Mouse (Mus musculus): ENCODE data around the gene Il22. TPM values are rescaled to one million over a fixed set of nuclear protein-coding genes. Genes with fewer than 3 reads are reported as not detected.
"Not testable (repeated sequence)": the region's sequence is repeated elsewhere in the genome, so short reads cannot be mapped to it uniquely, and the experiment has no call there.

Il22 gene
- not detected in 3 replicates for total RNA-seq (2017)

DNA sequence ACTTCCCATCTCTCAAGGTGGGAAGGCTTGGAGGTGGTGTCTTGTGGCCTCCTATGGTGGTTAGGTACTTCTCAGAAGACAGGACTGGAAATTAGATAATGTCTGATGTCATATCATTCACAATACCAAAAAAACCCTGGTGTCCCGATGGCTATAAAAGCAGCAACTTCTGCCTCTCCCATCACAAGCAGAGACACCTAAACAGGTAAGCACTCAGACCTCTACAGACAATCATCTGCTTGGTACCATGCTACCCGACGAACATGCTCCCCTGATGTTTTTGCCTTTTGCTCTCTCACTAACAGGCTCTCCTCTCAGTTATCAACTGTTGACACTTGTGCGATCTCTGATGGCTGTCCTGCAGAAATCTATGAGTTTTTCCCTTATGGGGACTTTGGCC, at the start of gene Il22:
Gene Il22 (plus strand): TSS at position 301 of the 400 bp plus-strand sequence.
- ATAC-seq (replicated peaks; ENCODE audit: insufficient number of reproducible peaks, low FRiP score, low TSS enrichment, poor library complexity, severe bottlenecking), result no peak

DNA sequence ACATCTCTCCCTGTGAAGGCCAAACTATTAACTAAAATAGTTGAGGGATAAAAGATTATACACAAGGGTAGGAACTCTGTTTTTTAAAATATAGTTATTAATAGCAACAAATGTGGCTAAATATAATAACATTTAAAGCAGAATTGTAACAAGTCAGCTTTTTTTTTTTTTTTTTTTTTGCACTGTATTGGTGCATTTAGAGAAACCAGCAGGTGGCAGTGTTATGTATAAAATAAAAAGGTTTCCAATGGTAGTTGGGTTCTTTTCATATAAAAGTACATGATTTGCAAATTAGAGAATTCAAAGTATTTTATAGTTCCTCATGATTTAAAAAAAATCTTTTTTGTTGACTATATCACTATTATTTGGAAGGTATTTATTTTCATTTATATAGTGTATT, 48.8 kb upstream of the Il22 start:
- ATAC-seq (replicated peaks; ENCODE audit: insufficient number of reproducible peaks, low FRiP score, low TSS enrichment, poor library complexity, severe bottlenecking), result no peak

DNA sequence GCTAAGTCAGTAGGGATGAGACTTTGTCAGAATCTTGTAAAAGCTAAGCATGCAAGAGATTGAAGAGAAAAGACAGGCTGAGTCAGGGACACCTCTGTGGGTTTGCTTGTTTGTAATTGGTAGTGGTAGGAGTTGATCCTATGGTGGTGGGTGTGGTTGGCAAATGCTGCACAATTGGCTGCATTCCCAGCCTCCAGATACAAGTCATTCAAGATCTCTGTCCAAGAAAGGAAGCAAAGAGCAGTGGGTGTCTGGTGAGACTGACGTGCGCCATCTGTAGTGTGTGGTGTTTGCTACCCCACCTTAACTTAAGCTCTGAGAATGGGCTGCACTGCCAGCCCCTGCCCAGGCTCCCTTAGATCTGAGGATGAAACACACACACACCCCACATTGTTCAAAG, 43.6 kb upstream of the Il22 start:
- ATAC-seq (replicated peaks; ENCODE audit: insufficient number of reproducible peaks, low FRiP score, low TSS enrichment, poor library complexity, severe bottlenecking), result no peak

DNA sequence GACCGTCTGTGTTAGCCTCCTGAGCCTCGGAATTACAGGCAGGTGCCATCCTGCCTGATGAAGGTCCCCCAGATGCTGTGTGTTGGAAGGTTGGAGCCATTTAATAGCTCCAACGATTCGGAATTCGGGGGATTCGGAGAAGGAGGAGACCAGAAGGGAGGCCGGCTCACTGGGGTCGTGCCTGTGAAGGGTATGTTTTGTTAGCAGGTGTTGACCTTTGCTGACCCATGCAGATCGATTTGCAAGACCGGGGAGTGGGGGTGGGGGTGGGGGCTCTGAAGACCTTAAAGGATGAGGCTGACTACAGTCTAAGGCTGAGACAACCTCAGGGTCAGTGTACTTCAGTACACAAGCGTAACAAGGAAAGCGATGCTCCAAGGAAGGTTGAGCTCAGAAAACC, 35.5 kb upstream of the Il22 start:
- ATAC-seq (replicated peaks; ENCODE audit: insufficient number of reproducible peaks, low FRiP score, low TSS enrichment, poor library complexity, severe bottlenecking), result no peak

DNA sequence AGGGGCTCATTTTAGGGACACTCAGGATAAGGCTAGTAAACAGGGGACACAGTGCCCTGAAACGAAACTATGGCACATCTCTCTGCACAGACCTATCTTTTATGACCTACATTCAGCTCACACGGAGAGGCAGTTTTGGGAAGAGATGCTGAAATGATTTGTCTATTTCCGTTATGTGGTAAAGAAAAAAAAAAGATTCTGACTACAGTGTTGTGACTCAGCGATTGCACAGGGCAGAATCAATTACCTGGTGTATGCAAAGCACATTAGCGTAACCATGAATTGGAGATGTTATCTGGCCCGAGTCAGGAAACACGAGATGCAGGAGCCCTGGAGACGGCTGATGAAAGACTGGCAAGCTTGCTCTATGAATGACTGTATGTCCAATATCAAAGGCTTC, 32.3 kb upstream of the Il22 start:
- no peak for ATAC-seq (replicated peaks; ENCODE audit: insufficient number of reproducible peaks, low FRiP score, low TSS enrichment, poor library complexity, severe bottlenecking)

DNA sequence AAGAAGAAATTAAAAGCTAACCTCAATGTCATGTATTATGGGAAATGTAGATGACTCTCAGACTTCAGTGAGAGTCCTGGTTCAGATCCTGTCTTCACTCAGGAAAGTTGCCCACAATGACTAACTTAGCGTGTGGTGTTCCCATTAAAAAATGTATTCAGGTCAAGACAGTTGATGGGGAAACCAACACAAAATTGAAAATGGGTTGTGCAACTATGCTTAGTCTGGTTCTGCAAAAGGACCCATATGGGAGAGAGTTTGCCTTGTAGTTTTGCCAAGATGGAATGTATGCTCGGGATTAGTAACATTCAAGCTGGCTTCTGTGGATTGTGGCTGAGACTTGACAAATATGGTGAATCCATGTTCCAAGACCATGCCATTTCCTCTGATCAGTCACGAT, 31.9 kb upstream of the Il22 start:
- ATAC-seq (replicated peaks; ENCODE audit: insufficient number of reproducible peaks, low FRiP score, low TSS enrichment, poor library complexity, severe bottlenecking), result no peak

DNA sequence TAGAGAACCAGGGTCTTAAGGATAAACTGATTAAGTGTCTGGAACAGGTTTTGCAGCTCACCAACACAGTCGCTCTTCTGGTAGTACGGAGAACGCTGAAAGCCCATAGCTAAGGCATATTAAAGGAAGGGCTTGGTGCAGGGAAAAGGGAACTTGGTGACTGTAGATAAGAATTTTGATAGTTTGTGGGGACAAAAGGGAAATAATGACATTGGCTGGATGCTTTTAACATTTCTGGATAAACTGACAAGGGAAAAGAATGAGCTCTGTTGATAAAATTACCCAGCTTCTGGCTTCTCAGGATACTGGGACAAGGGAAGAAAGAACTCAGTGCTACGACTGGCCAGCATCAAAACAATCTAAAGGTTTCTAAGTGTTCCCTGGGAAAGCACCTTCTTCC, 29.2 kb upstream of the Il22 start:
- not testable (repeated sequence) for ATAC-seq (replicated peaks; ENCODE audit: insufficient number of reproducible peaks, low FRiP score, low TSS enrichment, poor library complexity, severe bottlenecking)

DNA sequence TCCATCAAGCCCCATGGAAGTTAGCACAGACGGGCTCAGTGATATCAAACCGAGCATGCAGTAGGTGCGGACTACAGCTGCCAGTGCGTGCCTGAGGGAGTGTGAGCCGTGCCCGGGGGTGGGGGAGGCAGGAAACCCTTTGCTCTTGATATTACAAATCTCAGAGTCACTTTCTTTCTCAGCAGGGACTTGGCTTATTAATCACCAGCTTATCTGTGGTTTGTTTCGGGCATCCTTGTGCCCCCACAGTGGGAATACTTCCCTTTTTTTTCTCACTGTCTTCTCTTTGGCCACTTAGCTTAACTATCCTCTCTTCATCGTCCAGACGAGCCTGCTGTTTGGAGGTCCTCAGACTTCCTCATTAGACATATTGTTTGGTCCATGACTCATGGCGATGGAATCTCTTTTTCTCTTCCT, 26.0 kb upstream of the Il22 start:
- no peak for ATAC-seq (replicated peaks; ENCODE audit: insufficient number of reproducible peaks, low FRiP score, low TSS enrichment, poor library complexity, severe bottlenecking)

DNA sequence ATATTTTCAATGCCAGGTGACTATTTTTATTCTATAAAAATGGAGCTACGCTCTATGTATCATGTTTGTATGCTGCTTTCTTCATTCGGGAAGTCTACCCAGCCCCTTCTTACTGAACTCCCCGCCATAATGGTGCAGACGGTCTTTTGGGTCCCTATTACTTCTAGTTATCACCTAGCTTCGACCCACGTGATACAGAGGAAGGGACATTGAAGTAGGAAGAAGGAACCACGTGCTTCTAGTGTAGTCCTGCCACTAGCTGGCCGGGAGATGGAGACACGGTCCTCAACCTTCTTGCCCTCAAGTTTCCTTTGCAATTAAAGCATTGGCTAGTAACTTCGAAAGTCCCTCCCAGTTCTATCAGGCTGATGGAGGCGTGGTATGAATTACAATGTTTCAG, 25.5 kb upstream of the Il22 start:
- no peak for ATAC-seq (replicated peaks; ENCODE audit: insufficient number of reproducible peaks, low FRiP score, low TSS enrichment, poor library complexity, severe bottlenecking)

DNA sequence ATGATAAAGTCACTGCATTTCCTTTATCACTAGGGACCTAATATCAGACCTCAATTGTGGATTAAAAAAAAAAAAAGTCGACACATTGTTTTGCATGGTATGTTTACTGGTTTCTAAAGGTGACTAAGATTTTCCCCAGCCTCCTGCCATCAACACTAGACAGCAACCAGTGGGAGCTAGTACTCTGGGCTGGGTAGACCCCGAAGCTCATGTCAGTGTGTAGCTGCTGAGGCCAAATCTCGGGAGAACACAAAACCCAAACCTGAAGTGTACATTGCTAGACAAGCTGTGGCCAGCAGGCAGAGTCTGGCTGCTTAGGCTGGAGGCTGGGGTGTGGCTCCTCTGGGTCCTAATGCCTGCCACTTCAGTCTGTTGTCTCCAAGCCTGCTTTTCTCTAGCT, 9.6 kb upstream of the Il22 start:
- peak; percentile 59; the same call in 1 of the 2 replicates for ATAC-seq (replicated peaks; ENCODE audit: insufficient number of reproducible peaks, low FRiP score, low TSS enrichment, poor library complexity, severe bottlenecking)

DNA sequence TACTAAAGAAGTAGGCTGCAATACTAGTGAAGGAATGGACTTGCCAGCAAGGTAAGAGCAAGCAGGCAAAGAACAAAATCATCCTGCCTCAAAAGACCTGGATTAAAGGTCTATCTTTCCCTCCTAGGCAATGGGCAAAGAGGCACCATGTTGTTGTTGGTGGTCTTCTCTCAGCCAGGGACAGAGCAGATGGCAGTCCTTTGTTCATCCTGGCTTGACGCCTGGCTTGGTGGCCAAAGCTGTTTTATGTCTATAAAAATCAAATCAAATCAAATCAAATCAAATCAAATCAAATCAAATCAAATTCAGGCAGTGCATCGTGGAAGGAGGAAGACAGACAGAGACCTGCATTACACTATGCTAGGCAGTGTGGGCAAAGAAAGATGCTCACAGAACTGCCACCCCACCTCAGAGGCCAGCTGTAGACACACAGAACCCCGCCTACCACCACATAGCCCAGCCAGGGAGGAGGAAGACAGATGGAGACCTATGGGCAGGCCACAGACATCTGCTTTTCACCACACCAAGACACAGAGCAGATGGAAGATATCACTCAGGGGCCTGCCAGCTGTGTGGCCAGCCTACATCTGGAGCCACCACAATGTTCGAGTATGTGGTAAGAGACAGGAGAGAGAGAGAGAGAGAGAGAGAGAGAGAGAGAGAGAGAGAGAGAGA, 11.1 kb downstream of the Il22 start:
- not testable (repeated sequence) for ATAC-seq (replicated peaks; ENCODE audit: insufficient number of reproducible peaks, low FRiP score, low TSS enrichment, poor library complexity, severe bottlenecking)

DNA sequence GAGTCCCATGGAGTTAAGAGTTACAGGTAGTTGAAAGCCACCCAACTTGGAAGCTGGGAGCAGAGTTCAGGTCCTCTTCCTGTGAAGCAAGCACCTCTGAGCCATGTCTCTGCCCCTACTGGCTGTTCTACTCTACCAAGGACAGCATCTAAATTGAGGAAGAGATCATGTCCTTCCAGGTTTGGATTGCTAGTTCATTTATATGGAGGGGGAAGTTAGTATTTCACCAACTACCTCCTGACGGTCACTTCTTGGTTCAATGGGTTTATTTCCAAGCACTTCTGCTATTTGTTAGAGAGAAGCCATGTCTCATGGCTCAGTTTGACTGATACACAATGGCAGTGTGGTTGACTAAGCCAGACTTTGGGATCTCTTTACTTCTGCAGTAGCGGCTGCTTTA, 22.9 kb downstream of the Il22 start:
- ATAC-seq (replicated peaks; ENCODE audit: insufficient number of reproducible peaks, low FRiP score, low TSS enrichment, poor library complexity, severe bottlenecking), result peak; percentile 76

DNA sequence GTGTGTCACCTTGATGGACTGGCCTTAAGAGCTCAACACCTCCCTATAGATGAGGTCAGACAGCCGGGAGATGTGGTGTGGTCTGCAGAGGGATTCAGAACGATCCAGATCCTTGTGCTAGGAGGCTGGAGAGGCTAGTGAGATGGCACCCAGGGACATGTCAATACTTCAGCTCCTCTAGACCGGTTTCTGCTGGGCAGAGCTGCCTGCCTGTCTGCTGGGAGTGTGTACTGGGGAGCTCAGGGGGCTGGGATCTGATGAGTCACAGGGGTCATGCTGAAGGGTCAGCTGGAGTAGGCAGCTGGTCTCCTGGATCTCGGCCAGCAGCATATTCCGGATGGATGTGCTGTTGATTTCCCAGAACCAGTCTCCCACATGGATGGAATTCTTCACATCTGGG, 27.9 kb downstream of the Il22 start:
- ATAC-seq (replicated peaks; ENCODE audit: insufficient number of reproducible peaks, low FRiP score, low TSS enrichment, poor library complexity, severe bottlenecking), result 0 out of 2 replicates have a peak, but pooled peaks have one; percentile 32

DNA sequence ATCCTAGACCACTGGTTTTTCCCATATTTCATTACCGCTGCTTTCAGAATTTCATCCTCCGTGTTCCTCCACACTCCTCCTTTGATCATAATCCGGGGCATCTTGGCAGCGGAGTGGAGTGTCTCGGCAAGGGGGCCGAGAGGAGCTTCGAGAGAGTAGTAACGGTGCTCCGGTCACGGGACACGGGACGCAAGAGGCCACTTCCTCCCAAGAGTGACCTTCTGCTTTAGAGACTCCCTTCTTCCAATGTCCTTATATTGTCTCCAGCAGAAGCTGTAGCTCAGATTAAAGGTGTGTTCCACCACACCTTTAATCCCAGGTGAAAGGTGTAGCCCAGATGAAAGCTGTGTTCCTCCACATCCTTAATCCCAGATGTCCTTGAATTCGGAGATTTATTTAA, 35.9 kb downstream of the Il22 start, which contains the start of gene Gm32717:
Gene Gm32717 (minus strand): TSS at position 101 of the 400 bp plus-strand sequence.
- ATAC-seq (replicated peaks; ENCODE audit: insufficient number of reproducible peaks, low FRiP score, low TSS enrichment, poor library complexity, severe bottlenecking), result not testable (repeated sequence)

DNA sequence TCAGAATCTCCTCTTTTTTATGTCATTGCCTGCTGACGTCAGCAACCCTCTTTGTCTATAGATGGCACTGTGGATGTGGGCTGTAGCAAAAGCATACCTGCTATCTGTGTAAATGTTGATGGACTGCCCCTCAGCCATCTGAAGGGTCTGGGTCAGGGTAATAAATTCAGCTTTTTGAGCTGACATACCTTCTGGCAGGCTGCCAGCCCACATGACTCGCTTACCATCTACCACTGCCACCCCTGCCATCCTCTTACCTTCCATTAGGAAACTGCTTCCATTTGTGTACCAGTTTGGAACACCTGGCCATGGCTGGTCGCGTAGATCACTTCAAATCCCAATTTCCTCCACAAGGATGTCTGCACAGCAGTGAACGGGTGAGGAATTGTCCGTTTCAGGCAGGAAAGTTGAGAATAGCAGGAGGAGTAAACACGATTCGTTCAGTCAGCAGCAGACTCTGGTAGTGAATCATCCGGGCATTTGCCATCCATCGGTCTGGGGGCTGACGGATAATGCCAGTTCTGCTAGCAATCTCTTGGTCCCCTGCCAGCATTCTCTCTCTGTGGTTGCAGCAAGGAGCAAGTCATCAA, 44.4 kb downstream of the Il22 start:
- ATAC-seq (replicated peaks; ENCODE audit: insufficient number of reproducible peaks, low FRiP score, low TSS enrichment, poor library complexity, severe bottlenecking), result not testable (repeated sequence)

DNA sequence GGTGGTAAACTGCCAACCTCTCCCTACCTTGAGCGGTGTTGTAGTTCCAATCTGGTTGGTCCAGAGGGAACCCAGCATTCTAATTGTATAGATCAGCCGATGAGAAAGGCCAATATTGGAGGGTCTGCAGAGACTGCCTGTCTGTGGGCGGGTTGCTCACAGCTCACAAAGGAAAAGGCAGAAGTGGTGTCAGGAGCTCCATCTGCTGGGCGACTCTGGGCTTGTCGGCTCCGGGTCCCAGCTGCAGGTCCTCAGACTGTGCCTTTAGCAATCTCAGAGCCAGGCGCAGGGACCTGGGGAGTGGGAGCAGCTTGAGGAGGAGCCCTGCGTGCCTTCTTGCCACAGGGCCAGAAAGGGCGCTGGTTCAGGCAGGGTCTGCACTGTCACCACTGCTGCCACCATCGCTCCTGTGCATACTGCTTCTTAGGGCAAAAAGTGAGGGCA, 46.1 kb downstream of the Il22 start:
- ATAC-seq (replicated peaks; ENCODE audit: insufficient number of reproducible peaks, low FRiP score, low TSS enrichment, poor library complexity, severe bottlenecking), result no peak

DNA sequence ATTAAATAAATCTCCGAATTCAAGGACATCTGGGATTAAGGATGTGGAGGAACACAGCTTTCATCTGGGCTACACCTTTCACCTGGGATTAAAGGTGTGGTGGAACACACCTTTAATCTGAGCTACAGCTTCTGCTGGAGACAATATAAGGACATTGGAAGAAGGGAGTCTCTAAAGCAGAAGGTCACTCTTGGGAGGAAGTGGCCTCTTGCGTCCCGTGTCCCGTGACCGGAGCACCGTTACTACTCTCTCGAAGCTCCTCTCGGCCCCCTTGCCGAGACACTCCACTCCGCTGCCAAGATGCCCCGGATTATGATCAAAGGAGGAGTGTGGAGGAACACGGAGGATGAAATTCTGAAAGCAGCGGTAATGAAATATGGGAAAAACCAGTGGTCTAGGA, 53.6 kb downstream of the Il22 start, which contains the start of gene Gm32802:
Gene Gm32802 (plus strand): TSS at position 301 of the 400 bp plus-strand sequence.
- not testable (repeated sequence) for ATAC-seq (replicated peaks; ENCODE audit: insufficient number of reproducible peaks, low FRiP score, low TSS enrichment, poor library complexity, severe bottlenecking)
